Mouse (Mus musculus): ENCODE measurements around the gene Pramel4.
"Not testable (repeated sequence)": the region's sequence is repeated elsewhere in the genome, so short reads cannot be mapped to it uniquely, and the experiment has no call there.

Gene Pramel4

DNA sequence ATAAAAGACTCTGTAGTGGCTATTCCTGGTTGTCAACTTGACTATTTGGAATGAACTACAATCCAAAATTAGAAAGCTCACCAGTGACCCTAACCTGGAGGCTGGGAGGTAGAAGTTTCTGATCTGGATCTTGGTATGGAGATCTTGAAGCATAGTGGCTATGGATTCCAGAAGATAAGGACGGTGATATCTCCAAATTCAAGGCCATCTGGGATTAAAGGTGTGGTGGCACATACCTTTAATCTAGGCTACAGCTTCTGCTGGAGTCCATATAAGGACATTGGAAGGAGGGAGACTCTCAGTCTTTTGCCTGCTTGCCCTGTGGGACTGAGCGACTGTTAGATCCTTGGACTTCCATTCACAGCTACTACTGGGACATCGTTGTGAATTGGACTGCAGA is at the start of gene Pramel4:
Gene Pramel4 (plus strand): TSS at position 301 of the 400 bp plus-strand sequence.
- not testable (repeated sequence) for DNase-seq (ENCODE audit: low spot score)

DNA sequence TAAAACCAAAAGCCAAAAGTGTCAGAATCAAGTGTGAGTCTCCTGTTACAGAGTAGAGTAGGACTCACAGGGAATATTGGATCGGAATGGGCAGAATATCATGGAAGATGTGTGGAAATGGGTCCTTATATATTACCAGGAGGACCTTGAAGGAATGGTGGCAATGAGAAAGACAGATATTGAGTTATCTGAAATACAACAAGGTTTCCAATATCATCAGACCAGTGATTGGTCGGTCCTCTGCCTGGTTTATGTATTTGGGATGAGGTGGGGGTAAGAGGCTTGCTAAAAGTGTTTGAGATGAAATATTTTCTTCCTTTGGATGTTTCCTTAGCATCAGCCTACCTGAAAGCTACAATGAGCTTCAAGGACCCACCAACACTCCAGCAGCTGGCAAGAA is 47.2 kb downstream of the Pramel4 start, which contains the start of gene Gm13102:
Gene Gm13102 (plus strand): TSS at position 301 of the 400 bp plus-strand sequence.
- not testable (repeated sequence) for DNase-seq (ENCODE audit: low spot score)

Measured in embryo, embryonic 10.5 days (tissue).